Mouse (Mus musculus) neural tube, embryonic 10.5 days (tissue): ENCODE measurements at regions not wholly inside any gene's neighbourhood (a gene's known extent, or its start where the extent isn't known, plus 50 kb on each side); places are given as distances from the start of the nearest gene placed in this dataset.

ENCODE experiments used
- DNase-seq: peaks from one replicate; pipeline ENCODE4 v3.0.0-alpha.2; 2017; ENCODE audit warnings: low spot score; ENCODE audit errors: extremely low spot score

GRCm38 (mm10) chr19:15851622-15852021 lies 95.5 kb downstream of the Psat1 start:
- DNase-seq, result no peak

GRCm38 (mm10) chr19:15850722-15851121 lies 96.4 kb downstream of the Psat1 start:
- DNase-seq, result no peak

GRCm38 (mm10) chr19:15849235-15849634 lies 97.9 kb downstream of the Psat1 start:
- no peak for DNase-seq

- DNase-seq, result no peak
Measured at GRCm38 (mm10) chr19:15838327-15838726, 108.8 kb downstream of the Psat1 start.

- DNase-seq, result no peak
Measured at GRCm38 (mm10) chr19:15837715-15838175, 109.4 kb downstream of the Psat1 start.

GRCm38 (mm10) chr19:15836956-15837714 lies 110.0 kb downstream of the Psat1 start:
- DNase-seq, result peak; percentile 46

- DNase-seq, result peak; percentile 23
Measured at GRCm38 (mm10) chr19:15836201-15836955, 110.8 kb downstream of the Psat1 start.

GRCm38 (mm10) chr19:15830385-15830784 lies 116.8 kb downstream of the Psat1 start:
- no peak for DNase-seq

GRCm38 (mm10) chr19:15829158-15829557 lies 118.0 kb downstream of the Psat1 start:
- no peak for DNase-seq

- DNase-seq, result no peak
Measured at GRCm38 (mm10) chr19:15827990-15828705, 119.0 kb downstream of the Psat1 start.

GRCm38 (mm10) chr19:15827120-15827989 lies 119.8 kb downstream of the Psat1 start:
- peak; percentile 29 for DNase-seq

GRCm38 (mm10) chr19:15823688-15824371 lies 123.3 kb downstream of the Psat1 start:
- no peak for DNase-seq

- no peak for DNase-seq
Measured at GRCm38 (mm10) chr19:15820020-15820419, 127.1 kb downstream of the Psat1 start.

- DNase-seq, result no peak
Measured at GRCm38 (mm10) chr19:15815166-15815565, 132.0 kb downstream of the Psat1 start.

GRCm38 (mm10) chr19:15809008-15809407 lies 138.1 kb downstream of the Psat1 start:
- no peak for DNase-seq

GRCm38 (mm10) chr19:15807681-15808080 lies 139.5 kb downstream of the Psat1 start:
- no peak for DNase-seq

- DNase-seq, result no peak
Measured at GRCm38 (mm10) chr19:15803131-15803889, 143.8 kb downstream of the Psat1 start.

- no peak for DNase-seq
Measured at GRCm38 (mm10) chr19:15802641-15803040, 144.5 kb downstream of the Psat1 start.

GRCm38 (mm10) chr19:15801811-15802486 lies 145.2 kb downstream of the Psat1 start:
- peak; percentile 79 for DNase-seq
